Mouse (Mus musculus): ENCODE data around the gene Lrrc55.
"Not testable (repeated sequence)": the region's sequence is repeated elsewhere in the genome, so short reads cannot be mapped to it uniquely, and the experiment has no call there.

The Lrrc55 gene

DNA sequence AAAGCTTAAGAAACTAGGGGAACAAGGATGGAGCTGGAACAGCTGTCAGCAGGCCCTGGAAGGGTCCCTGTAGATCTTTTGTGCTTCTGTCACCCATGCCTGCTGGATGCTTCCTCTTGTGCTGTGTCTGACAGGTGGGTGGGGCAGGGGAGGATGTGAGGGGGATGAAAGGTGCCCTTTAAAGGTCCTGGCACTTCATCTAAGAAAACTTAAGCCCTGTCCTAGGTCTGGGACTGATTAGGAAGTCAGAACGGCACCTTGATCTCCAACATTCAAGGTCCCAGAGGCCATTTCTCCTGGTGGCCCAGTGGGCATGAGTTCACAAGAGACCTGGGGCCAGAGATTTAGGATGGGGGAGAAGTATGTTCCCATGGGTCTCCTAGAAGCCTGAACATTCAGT is at the start of gene Lrrc55:
TSS of gene Lrrc55 (minus strand) at position 297 of the 400 bp plus-strand sequence.
- DNase-seq (ENCODE audit: low read depth) = no peak

DNA sequence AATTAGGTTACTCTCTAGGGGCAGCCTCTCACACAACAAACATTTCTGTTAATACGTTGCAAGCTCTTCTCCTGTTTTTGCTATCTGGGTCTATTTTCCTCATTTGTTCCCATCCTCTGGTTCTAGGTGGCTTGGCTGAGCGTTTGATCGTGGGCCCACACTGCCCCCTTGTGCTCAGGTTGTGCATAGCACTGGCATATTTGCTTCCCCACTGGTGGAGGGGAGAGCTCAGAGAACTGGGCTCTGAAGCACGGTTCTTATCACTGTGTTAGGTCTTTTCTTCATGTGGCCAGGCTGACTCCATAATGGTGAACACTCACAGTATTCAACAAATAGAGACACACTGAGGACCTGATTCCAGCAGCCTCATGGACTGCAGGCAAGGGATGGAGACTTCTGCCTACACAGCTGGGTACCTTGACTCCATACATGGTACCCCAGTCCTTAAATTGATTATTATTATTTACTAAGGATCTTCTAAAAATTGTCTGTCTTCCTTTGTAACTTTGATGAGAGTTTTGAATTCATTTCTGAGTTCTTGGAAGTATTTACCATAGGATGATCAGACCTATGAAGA is 49.6 kb upstream of the Lrrc55 start:
- DNase-seq (ENCODE audit: low read depth) = peak; percentile 35

DNA sequence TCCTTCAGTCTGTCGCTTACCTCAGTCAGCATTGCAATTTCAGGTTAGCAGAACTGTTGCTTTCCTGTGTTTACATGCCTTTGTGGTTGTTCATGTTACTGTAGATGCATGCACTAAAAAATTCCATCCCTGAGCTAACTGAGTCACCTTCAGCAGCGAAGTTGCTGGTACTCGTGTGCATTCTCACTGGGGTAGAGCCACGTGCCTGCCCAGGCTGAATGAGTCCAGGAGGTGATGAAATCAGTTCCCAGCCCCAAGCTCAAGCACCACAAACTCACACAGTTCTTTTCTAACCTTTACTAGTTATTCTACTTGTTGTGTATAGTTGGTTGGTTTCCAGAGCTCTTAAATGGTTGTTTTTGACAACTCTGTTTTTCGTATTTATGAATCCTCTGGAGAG is 48.7 kb upstream of the Lrrc55 start:
- DNase-seq (ENCODE audit: low read depth) = no peak

DNA sequence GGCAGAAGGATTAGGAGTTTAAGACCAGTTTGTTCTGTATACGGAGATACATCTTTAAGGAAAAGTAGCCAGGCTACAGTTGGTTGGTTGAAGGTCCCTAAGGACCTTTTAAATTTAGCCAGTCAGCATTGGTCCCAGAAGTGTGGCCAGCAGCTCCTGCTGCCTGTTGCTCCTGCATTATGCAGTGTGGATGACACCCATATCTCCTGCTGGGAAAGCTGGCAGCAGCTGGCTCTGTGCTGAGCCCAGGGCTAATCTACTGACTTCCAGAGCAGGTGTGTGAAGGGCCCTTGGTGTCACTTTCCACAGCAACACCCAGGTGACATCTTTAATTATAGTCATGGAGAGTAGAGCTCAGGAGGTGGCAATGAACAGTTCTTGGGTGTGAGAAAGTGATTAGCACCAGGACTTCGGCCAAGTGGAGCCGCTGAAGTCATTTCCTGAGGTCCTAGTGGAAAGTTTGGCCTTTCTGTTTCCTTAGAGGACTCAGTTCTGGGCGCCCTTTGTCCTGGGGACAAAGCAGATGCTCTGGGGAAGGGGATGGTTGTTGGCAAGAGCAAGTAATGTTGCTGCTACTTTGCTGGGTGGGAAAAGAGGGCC is 41.2 kb upstream of the Lrrc55 start:
- no peak for DNase-seq (ENCODE audit: low read depth)

DNA sequence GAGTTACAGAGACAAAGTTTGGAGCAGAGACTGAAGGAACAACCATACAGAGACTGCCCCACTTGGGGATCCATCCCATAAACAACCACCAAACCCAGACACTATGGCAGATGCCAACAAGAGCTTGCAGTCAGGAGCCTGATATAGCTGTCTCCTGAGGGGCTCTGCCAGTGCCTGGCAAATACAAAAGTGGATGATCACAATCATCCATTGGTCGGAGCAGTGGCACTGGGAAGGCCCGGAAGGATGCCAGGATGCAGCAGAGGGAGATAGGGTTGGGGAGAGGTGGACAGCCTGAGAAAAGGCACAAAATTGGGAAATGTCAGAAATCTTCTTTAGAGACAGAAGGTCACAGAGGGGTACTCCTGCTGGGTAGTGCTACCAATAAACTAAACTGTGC is 40.2 kb upstream of the Lrrc55 start:
- not testable (repeated sequence) for DNase-seq (ENCODE audit: low read depth)

DNA sequence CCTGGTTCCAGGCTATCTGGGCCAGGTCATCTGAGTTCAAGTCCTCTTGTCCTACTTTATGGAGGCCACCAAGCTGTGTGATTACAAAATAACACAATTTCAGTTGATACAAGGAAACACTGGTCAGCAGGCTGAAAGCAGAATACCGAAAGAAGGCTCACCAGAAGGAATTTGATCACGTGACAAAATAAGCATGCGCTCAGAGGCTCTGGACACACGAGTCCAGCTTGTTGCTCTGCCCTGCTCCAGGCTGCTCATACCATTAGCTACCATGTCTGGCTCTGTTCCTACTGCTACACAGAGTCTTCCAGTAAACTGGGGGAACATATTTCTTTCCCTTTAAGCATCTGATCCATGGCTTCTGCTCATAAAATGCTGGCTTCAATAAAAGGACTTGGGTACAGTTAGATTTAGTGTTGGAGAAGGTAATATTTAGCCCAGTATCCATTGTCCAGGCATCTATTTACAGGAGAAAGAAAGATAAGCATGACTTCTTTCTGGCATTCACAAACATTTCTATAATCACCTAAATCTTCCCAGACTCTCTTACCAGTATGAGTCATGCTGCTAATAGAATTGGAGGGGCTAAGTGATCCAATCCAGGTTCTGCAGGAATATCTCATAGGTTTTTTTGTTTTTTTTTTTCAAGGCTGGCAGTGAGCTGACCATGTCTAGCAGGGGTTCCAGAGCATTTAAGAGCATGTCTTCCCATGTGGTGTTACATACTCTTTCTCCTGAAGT is 33.9 kb upstream of the Lrrc55 start:
- DNase-seq (ENCODE audit: low read depth) = no peak

DNA sequence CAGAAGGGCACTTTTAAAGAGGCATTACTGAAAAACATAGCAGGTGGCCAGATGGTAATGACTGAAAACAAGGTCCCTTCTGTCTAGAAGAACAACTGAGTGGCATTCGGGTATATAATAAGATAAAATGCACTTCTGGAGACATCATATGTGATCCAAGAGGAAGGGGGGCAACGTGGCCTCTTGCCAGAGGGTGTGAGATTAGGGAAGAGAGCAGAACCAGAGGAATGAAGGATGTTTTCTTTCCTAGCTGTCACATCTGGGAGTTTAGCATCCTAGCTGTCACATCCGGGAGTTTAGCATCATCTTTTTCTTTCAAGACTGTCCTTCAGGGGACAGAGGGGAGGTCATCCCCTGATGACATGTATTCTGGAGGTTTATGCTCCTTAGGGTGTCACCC is 32.6 kb upstream of the Lrrc55 start:
- no peak for DNase-seq (ENCODE audit: low read depth)

DNA sequence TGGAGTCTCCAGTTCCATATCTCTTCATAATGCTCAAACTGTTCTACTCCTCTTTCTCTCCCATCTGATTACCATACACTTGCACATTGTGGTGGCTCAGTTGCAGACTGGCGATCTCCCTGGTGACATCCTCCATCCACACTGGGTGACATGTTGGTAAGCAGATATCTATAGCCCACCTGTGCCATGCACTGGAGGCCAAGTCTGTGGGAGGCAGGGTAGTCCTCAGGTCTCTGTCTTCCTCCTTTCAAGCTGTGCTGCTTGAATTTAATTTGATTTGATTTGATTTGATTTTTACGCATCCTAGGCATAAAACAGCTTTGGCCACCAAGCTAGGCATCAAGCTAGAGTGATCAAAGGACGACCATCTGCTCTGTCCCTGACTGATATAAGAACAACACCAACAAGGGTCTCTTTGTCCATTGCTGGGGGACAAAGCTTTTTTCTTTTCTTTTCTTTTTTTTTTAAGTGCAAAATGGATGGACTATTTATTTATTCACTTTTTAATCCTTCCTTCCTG is 30.9 kb upstream of the Lrrc55 start:
- no peak for DNase-seq (ENCODE audit: low read depth)

DNA sequence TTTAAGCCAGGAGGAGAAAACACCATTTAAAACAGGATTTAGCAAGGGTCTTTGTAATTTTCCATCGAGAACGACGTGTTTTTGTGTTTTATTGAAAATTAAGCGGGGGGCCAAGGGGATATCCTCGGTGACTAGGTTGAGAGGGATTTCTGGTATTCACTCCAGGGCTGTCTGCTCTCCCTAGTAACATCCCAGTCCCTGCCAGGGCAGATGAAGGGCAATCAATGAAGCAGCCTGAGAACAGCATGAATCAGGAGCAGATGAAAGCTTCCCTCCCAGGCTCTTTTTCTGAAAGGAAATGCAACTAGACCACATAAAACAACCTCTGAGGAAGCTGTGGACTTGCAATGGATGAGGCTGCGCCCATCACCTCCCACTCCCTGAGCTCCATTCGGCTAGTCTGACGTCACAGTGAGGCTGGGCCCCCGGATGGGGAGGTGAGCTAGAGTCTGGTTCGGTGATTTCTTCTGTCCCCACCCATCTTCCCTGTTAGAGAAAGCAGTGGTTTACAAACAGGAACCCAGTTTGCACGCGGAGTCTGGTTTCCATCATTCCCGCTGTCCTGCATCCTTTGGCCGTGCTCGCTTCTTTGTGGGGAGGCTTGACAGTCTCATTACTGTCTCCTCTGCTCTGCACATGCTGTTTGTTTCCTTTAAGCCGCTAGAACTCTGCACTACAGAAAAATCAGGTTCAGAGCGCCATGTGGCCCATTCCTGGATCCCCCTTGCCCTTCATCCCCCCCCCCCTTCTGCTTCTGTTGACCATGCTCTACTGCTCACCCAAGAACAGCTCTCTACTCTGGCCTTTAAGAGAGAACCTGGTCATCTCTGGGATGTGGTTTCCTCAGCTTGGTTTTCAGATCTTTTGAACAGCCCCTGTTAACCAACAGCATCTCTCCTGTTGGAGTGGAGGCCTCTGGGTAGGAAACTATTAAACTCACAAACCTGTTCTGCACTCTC is 27.5 kb upstream of the Lrrc55 start:
- DNase-seq (ENCODE audit: low read depth) = no peak

DNA sequence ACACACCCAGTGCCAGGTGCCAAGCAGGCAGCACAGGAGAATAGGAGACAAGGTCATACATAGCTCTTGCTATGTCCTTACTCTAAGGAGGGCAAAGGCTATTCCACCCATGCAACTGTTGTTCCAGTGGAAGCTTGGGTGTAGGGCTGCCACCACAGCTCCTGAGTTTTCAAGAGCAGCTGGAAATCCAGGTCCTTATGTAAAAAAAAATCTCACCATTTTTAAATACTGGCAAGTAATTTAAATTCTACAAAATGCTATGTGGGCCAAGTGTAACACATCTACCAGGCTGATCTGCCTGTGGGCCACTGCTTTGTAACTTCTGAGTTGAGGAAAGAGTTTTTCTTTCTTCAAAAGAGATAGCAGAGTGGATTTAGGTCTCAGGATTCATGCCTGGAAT is 19.6 kb upstream of the Lrrc55 start:
- no peak for DNase-seq (ENCODE audit: low read depth)

DNA sequence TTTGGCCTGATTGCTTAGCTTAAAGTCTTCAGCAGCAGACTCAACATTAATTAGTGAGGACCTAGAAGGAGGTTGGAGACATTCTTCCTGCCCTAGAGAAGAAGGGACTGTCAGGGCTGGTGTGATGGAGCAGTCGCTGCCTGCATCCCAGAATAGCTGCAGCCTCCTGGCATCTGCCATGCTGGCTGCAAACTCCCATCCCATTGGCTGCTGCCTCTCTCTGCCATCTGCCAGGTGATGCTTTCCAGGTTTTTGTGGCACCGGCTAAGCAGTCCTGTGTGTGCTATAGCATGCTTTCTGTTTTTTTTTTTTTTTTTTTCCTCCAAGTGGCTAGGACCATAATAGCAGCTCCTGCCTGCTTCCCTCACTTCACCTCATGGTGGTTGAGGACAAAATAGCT is 16.7 kb upstream of the Lrrc55 start:
- no peak for DNase-seq (ENCODE audit: low read depth)

DNA sequence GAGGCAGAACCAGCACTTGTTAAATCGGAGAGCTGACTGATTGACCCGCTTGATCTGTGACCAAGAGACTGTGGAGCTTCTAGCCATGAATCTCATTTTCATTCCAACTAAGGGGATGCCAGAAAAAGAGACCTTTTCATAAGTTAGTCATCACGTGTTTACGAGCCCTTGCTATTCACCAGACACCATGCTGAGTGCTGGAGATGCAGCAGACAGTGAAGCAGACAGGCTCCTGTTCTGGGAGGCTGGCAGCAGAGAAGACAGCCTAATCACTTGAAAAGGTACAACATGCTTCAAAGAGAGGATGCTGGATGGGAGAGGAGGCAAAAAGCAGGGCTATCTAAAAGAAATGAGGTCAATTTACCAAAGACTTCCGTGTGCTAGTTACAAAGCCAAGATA is 12.3 kb upstream of the Lrrc55 start:
- DNase-seq (ENCODE audit: low read depth) = no peak

DNA sequence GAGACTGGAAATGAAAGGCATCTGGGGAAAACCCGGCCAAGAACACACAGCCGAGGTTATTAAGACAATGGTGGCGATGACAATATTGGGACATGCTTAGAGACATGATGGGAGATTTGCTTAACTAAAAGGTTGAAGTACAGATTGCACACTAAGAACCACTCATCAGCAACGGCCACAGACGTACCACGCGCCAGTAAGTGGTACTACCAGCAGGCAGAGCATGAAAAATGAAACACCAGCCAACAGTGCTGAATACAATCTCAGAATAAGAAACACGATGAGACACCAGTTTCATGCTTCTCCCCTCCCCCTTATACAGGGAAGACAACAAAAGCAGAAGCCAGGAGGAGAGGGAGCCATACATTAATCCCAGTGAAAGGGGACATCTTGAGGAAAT is 8.2 kb upstream of the Lrrc55 start:
- no peak for DNase-seq (ENCODE audit: low read depth)

DNA sequence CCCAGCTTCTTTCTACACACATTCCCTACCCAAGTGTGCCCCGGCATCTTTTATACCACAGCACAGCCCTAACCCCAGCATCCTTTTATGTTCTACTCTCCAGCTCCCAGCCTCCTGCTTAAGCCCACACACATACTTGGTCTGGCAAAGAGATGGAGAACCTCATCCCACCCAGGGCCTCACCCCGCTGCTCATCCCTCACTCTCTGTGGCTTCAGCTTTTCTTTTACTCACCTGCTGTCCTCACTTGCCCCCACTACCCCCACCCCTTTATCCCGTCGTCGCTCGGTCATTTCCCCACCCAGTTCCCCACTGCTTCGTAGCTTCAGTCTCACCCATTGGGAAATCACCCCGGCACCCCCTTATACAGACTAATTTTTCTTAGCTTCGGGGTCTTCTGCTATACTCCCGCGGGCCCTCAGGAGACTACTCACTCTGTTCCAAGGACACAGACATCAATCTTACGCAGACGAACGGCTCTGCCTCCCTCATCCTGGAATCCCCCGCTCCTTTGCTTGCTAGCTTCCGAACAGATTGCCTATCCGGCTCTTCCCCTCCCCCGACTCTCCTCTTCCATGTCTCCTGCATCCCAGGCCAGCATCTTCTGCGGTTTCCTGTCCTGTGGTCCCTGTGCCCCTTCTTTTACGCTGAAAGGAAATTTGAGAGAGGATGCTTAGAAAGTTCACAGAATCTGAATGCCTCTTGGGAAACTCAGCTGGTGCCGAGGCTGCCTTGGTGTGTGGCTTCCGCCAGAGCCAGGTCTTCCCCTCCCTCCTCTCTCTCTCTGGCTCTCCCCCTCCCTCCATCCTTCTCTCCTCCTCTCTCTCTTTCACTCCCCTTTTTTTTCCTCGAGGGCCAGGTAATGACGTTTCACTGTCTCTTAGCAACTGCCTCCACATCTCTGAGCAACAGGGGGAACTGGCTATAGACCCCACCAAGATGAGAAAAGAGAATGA is 1.3 kb upstream of the Lrrc55 start:
- DNase-seq (ENCODE audit: low read depth) = no peak

DNA sequence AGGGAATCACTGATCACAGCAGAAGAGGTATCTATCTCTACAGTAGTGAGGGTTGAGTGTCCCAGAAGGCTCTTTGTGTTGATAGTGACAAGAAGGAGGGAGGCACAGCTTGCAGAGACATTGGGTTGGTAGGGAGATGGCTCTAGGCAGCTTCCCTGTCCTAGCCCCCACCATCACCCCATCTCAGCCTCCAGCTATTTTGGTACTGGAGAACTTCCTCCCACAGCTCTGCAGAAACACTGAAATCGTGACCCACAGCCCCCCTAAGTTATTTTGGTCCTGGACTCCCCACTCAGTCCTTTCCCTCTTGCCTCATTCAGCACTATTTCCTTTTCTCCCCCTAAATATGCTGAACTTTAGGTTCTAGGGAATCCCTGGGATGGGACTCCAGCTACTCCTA is 2.4 kb downstream of the Lrrc55 start:
- DNase-seq (ENCODE audit: low read depth) = no peak

DNA sequence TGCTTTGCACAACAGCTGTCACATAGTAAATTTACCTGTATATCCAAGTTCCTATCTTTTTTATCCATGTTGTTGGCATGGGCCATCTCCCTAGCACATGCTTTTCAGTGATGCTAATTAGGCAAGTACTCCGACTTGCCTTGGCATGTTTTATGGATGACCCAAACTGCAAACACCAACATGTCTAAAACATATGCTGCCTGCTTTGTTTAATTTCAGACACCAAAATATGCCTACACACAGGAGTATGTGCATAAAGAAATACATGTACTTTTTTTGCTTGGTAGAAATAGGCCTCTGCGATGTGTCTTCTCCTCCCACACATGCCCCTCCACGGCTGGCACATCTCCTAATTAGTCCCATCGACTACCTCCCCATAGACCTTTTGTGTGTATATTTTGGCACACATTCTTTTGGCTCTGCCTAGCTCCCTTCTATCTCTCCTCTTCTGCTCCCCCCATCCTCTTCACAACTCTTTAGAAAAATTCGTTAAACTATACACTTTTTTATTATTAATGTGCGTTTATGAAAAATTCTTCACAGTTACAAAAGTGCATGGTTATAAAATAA is 9.3 kb downstream of the Lrrc55 start:
- no peak for DNase-seq (ENCODE audit: low read depth)

DNA sequence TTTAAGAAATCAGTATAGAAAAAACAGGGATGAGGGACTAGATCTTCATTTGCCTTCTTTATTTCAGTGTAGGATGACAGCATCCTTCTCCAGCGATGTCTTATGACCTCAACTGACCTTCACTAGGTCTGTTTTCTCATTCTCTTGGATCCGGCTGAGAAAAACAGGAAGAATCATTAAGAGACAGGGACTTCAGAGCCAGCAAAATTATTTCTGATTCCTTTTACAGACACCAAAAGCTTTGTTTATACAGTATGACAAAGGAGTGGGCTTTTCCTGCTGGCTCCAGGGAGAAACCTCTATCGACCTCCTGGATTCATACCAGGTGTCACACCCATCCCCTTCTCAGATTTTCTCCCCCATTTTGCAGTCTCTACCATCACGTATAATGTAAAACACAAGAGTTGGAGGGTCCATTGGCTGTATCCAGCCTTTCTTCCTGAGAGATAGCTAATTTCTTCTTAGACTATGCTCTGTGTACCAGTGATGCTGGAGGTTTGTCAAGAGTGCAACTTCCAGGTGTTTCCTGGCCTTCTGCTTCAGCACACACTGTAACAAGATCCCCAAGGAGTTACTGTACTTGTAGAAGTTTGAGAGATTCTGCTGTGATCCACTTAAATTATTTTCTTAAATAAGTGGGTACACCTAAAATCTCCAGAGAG is 18.7 kb downstream of the Lrrc55 start:
- no peak for DNase-seq (ENCODE audit: low read depth)

DNA sequence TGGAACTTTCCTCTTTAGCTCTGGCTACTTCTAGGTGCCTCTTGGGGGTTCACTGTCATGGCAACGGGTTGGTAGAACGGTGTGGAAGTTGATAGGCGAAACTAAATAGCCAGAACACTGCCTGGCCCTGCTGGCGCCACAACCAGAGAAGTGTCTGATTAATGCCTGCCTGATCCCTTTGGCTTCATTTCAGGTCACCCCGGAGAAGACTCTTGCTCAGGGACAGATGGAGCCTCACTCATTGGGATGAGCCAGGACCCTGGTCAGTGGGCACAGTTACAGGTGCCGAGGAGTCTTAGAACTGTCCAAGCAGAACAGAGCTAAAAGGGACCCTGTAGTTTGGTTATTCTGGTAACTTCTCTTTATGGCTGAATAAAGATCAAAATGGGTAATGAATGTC is 23.5 kb downstream of the Lrrc55 start:
- DNase-seq (ENCODE audit: low read depth) = no peak

DNA sequence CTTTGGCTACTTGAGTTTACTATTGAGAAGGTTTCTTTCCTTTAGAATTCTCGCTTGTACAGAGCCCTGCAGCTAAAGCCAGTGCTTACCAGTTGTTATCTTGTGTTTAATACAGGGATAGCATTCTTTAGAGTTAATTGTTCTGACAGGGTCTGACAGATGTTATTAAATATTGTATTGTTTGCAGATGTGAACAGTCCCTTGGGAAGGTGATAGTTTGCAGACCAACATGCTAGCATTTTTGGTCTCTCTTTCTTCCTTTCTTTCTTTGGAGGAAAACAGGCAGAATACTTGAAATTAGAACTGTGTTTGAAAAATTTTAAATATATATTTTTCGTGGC is 24.3 kb downstream of the Lrrc55 start:
- DNase-seq (ENCODE audit: low read depth) = no peak

DNA sequence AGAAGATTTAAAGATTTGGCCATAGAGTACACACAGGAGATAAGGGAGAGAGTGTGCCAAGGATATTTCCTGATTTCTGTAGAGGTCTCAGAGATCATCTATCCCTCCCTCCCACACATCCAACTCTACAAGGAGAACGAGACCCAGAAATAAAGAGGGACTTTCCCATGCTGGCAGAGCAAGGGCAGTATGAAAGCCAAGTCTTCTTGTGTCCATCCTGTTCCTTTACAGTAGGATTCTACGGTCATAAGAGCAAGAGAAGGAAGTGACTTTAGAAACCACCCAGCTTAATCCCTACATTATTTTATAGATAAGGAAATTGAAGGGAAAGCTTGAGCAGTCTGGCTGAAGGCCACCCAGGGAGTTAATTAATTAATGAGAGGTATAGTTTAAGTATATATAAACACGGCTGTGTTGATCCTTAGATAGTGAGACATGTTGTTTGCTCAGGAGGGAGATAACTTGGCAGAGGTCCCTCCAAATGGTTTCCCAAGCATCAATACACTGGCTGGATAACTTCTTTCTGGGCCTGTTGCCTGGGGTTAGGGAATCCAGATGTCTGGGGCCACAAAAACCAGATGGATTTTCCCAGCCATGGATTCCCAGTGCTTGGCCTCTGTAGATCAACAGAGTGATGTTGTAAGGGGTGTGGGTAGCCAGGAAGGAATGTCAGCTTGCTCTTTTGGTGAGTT is 24.8 kb downstream of the Lrrc55 start:
- no peak for DNase-seq (ENCODE audit: low read depth)
